Mouse (Mus musculus) stomach, postnatal 0 days (tissue): ENCODE results near the gene Cd79b. TPM values are rescaled to one million over a fixed set of nuclear protein-coding genes. Genes with fewer than 3 reads are reported as not detected.

Experiments used
- ATAC-seq: fragments of 200-750 bp; cut with Nextera tagmentation; 2 replicates; pipeline ENCODE4 v1.8.0; 2017; ENCODE audit not compliant: low FRiP score, low TSS enrichment
- DNase-seq: peaks from one replicate; pipeline ENCODE4 v3.0.0-alpha.2; 2016; ENCODE audit warnings: low spot score
- H3K27ac ChIP-seq: fragments of 300-500 bp; sonication (generic); replicated peaks from 2 replicates; pipeline ENCODE4 v1.5.1; 2014; ENCODE audit warnings: mild to moderate bottlenecking, control low read depth
- H3K27me3 ChIP-seq: fragments of 300-500 bp; sonication (generic); 2 replicates; pipeline ENCODE4 v1.6.1; 2014; ENCODE audit warnings: low read length; ENCODE audit not compliant: control insufficient read depth, insufficient read depth
- H3K36me3 ChIP-seq: fragments of 300-500 bp; sonication (generic); 2 replicates; pipeline ENCODE4 v1.6.1; 2014; ENCODE audit warnings: low read length, mixed read lengths; ENCODE audit not compliant: control insufficient read depth, insufficient read depth
- H3K4me1 ChIP-seq: fragments of 300-500 bp; sonication (generic); replicated peaks from 2 replicates; pipeline ENCODE4 v1.6.1; 2014; ENCODE audit warnings: antibody characterized with exemption; ENCODE audit not compliant: control insufficient read depth, insufficient read depth
- H3K4me2 ChIP-seq: fragments of 300-500 bp; sonication (generic); replicated peaks from 2 replicates; pipeline ENCODE4 v1.6.1; 2014; ENCODE audit warnings: low read depth, mild to moderate bottlenecking, control low read depth, moderate library complexity
- H3K4me3 ChIP-seq: fragments of 300-500 bp; sonication (generic); 2 replicates; pipeline ENCODE4 v1.5.1; 2014; ENCODE audit warnings: low read depth, low read length, control low read depth
- H3K9ac ChIP-seq: fragments of 300-500 bp; sonication (generic); 2 replicates; pipeline ENCODE4 v1.6.1; 2014; ENCODE audit warnings: mild to moderate bottlenecking, low read length, control low read depth, mixed read lengths
- H3K9me3 ChIP-seq: fragments of 300-500 bp; sonication (generic); 2 replicates; pipeline ENCODE4 v1.6.1; 2016; ENCODE audit warnings: low read length; ENCODE audit not compliant: control insufficient read depth
- CTCF ChIP-seq: IDR thresholded peaks from 2 replicates; pipeline ENCODE4 v1.5.1; 2016; ENCODE audit warnings: antibody characterized with exemption, low read depth, mild to moderate bottlenecking, moderate library complexity
- EP300 ChIP-seq: optimal IDR thresholded peaks from 2 replicates; pipeline ENCODE3; 2016; ENCODE audit warnings: antibody characterized with exemption
- WGBS: fragments of 180-500 bp; shearing (Covaris S2); extraction: QIAGEN DNeasy Blood & Tissue Kit; methylation state at CpG from one replicate; pipeline ENCODE4 v1.1.7; 2014; 5-methylcytosine and 5-hydroxymethylcytosine counted together
- polyA plus RNA-seq: library from polyadenylated mRNA; unstranded; fragments of >200 nt; fragmentation: Nextera tagmentation; extraction: Ambion mirVana; gene quantifications from 2 replicates; pipeline ENCODE4 v1.2.1, GENCODE M21; 2015

Cd79b gene
- polyA plus RNA-seq, 1 experiment from 2014 or later = 1.9 TPM

GRCm38 (mm10) chr11:106267311-106267852, 47.2 kb downstream of the Cd79b start:
- Histone ChIP-seq H3K27me3 (no peaks in the 10 kb centered on the region), H3K4me1 (peaks cover 19% of the 10 kb centered on the region), H3K4me3 (peak overlapping the region; percentile 21), H3K4me2 (peak overlapping the region; percentile 46), H3K27ac (peak overlapping the region; percentile 92), H3K9ac (peak overlapping the region; percentile 50; the same call in 1 of the 2 replicates), H3K36me3 (peaks cover 37% of the 10 kb centered on the region), H3K9me3 (no peaks in the 10 kb centered on the region)
- TF ChIP-seq EP300 (no peak), CTCF (no peak)
- 45% methylated on average over 15 of the region's 15 CpGs for WGBS
- ATAC-seq (peak; percentile 62), DNase-seq (peak; percentile 88)

DNA sequence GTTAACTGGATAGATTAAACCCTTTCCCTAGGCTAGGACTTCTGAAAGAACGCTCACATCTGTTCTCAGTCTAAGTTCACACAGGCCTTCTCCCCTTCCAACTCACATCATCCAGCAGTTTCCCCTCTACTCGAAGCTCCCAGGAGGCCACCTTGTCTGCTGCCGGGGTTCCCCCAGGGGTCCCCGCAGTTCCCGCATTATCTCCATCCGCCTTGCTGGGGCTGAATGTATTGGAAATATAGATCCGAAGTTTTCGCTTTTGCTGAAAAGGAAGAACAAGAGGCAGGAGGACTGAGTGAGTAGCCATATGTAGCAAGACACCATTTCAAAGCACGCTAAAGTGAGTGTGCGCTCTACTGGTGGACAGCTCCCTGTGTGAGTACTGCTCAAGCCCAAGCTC, 48.1 kb downstream of the Cd79b start:
- no peak for ATAC-seq
- Histone ChIP-seq H3K27ac (peak overlapping the region; percentile 92; the same call in 1 of the 2 replicates), H3K4me3 (no peak overlapping the region), H3K4me1 (peaks cover 19% of the 10 kb centered on the region), H3K27me3 (no peaks in the 10 kb centered on the region), H3K9me3 (no peaks in the 10 kb centered on the region), H3K4me2 (no peak overlapping the region), H3K36me3 (peaks cover 43% of the 10 kb centered on the region), H3K9ac (no peak overlapping the region)
- 93% methylated on average over 10 of the region's 10 CpGs for WGBS
- TF ChIP-seq CTCF (no peak), EP300 (no peak)
- no peak for DNase-seq

DNA sequence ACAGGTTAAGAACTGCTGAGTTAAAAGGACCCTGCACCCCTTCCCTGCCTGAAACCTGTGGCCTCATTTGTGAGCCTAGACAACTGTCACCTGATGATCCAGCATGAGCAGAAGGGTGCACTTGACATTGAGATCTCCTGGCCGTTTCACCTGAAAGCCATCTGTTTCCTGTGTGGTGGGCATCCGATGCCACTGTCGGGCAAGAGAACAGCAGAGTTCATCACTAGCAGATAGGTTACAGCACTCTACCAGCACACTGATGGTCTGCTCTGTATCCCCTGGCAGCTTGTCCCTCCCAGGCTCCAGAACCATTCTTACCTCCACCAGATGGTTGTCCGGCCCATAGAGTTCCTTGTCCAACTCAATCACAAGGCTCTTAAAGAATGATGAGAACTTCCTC, 49.0 kb downstream of the Cd79b start:
- Histone ChIP-seq H3K9me3 (no peaks in the 10 kb centered on the region), H3K4me2 (no peak overlapping the region), H3K9ac (no peak overlapping the region), H3K36me3 (peaks cover 43% of the 10 kb centered on the region), H3K27me3 (no peaks in the 10 kb centered on the region), H3K27ac (no peak overlapping the region), H3K4me1 (peaks cover 13% of the 10 kb centered on the region), H3K4me3 (no peak overlapping the region)
- ATAC-seq (no peak), DNase-seq (no peak)
- TF ChIP-seq EP300 (no peak), CTCF (no peak)
- 82% methylated on average over 4 of the region's 4 CpGs for WGBS

- no peak overlapping the region for H3K9ac ChIP-seq
- H3K36me3 ChIP-seq = peaks cover 43% of the 10 kb centered on the region
- TF ChIP-seq EP300 = no peak
- no peak for TF ChIP-seq CTCF
- no peak overlapping the region for H3K4me2 ChIP-seq
- H3K27ac ChIP-seq = no peak overlapping the region
- no peaks in the 10 kb centered on the region for H3K9me3 ChIP-seq
- H3K4me1 ChIP-seq = peaks cover 11% of the 10 kb centered on the region
- ATAC-seq = no peak
- no peak overlapping the region for H3K4me3 ChIP-seq
- DNase-seq = no peak
- no peaks in the 10 kb centered on the region for H3K27me3 ChIP-seq
- WGBS = 82% methylated on average over 15 of the region's 15 CpGs
Observed at GRCm38 (mm10) chr11:106264988-106265387, 49.6 kb downstream of the Cd79b start.

GRCm38 (mm10) chr11:106263963-106264362, 50.6 kb downstream of the Cd79b start:
- 85% methylated on average over 9 of the region's 9 CpGs for whole genome bisulfite sequencing

More at GRCm38 (mm10) chr11:106263963-106264362, 50.6 kb downstream of the Cd79b start:
- TF ChIP-seq EP300 (no peak), CTCF (no peak)
- Histone ChIP-seq H3K27ac (no peak overlapping the region), H3K27me3 (no peaks in the 10 kb centered on the region), H3K9me3 (no peaks in the 10 kb centered on the region), H3K9ac (no peak overlapping the region), H3K4me1 (peaks cover 9% of the 10 kb centered on the region), H3K36me3 (peaks cover 43% of the 10 kb centered on the region), H3K4me3 (no peak overlapping the region), H3K4me2 (no peak overlapping the region)
- no peak for DNase-seq
- no peak for ATAC-seq

Other genes with a start within 250 kb of the Cd79b start
- gene Taco1, start 248.7 kb downstream of the Cd79b start, polyA plus RNA-seq = 7.6 and 8.1 TPM in 2 replicates
- gene Map3k3, start 230.1 kb downstream of the Cd79b start, polyA plus RNA-seq = 8.7 and 10.2 TPM in 2 replicates
- not detected in 2 replicates for gene Gm10840, start 153.9 kb downstream of the Cd79b start, polyA plus RNA-seq
- gene Limd2, start 153.9 kb downstream of the Cd79b start, polyA plus RNA-seq = 45.3 and 48.7 TPM in 2 replicates
- 9.9 and 11.8 TPM in 2 replicates for gene Strada, start 112.6 kb downstream of the Cd79b start, polyA plus RNA-seq
- gene Ccdc47, start 98.4 kb downstream of the Cd79b start, polyA plus RNA-seq = 51.4 and 52.5 TPM in 2 replicates
- 27.2 TPM in 2 replicates for gene Ddx42, start 97.8 kb downstream of the Cd79b start, polyA plus RNA-seq
- gene Ftsj3, start 58.7 kb downstream of the Cd79b start, polyA plus RNA-seq = 24.4 and 24.5 TPM in 2 replicates
- 202 and 206 TPM in 2 replicates for gene Psmc5, start 58.6 kb downstream of the Cd79b start, polyA plus RNA-seq
- gene Smarcd2, start 41.8 kb downstream of the Cd79b start, polyA plus RNA-seq = 43.5 and 47.6 TPM in 2 replicates
- 0.07 and 0.10 TPM in 2 replicates for gene Tcam1, start 38.1 kb downstream of the Cd79b start, polyA plus RNA-seq
- gene Gh, start 12.9 kb downstream of the Cd79b start, polyA plus RNA-seq = not detected in 2 replicates
- 0.02 and 0.12 TPM in 2 replicates for gene Scn4a, start 38.5 kb upstream of the Cd79b start, polyA plus RNA-seq
- 0.23 and 0.41 TPM in 2 replicates for gene Prr29, start 50.7 kb upstream of the Cd79b start, polyA plus RNA-seq
- gene Icam2, start 73.3 kb upstream of the Cd79b start, polyA plus RNA-seq = 12.7 and 13.2 TPM in 2 replicates
- gene Ern1, start 173.1 kb upstream of the Cd79b start, polyA plus RNA-seq = 3.0 and 3.7 TPM in 2 replicates